Mouse (Mus musculus): ENCODE measurements around the gene Piga. TPM values are rescaled to one million over a fixed set of nuclear protein-coding genes. Genes with fewer than 3 reads are reported as not detected.

Piga gene
- total RNA-seq (2021) = 1 to 10 TPM; 4.8 to 5.1 TPM

GRCm38 (mm10) chrX:164419471-164419939 is at the start of gene Piga:
Gene Piga (plus strand): TSS chrX:164419787.
- peak; percentile 90 for DNase-seq

- no peak for DNase-seq
Observed at GRCm38 (mm10) chrX:164370576-164370975, 49.0 kb upstream of the Piga start.

- DNase-seq = peak; percentile 54
Observed at GRCm38 (mm10) chrX:164373081-164373480, 46.5 kb upstream of the Piga start, which contains the start of gene Vegfd. Gene Vegfd (plus strand): TSS chrX:164373378.

- DNase-seq = no peak
Observed at GRCm38 (mm10) chrX:164374586-164374985, 45.0 kb upstream of the Piga start.

GRCm38 (mm10) chrX:164379721-164380120 is 39.9 kb upstream of the Piga start:
- no peak for DNase-seq

GRCm38 (mm10) chrX:164381618-164382408 is 37.8 kb upstream of the Piga start:
- peak; percentile 82 for DNase-seq

GRCm38 (mm10) chrX:164394091-164394490 is 25.5 kb upstream of the Piga start:
- no peak for DNase-seq

- DNase-seq = no peak
Observed at GRCm38 (mm10) chrX:164398456-164398855, 21.1 kb upstream of the Piga start.

- no peak for DNase-seq
Observed at GRCm38 (mm10) chrX:164405080-164405649, 14.4 kb upstream of the Piga start.

- DNase-seq = no peak
Observed at GRCm38 (mm10) chrX:164406133-164407022, 13.2 kb upstream of the Piga start.

GRCm38 (mm10) chrX:164408301-164408927 is 11.2 kb upstream of the Piga start:
- no peak for DNase-seq

- no peak for DNase-seq
Observed at GRCm38 (mm10) chrX:164410562-164410961, 9.0 kb upstream of the Piga start.

- DNase-seq = no peak
Observed at GRCm38 (mm10) chrX:164416803-164417202, 2.8 kb upstream of the Piga start.

- no peak for DNase-seq
Observed at GRCm38 (mm10) chrX:164418008-164418407, 1.6 kb upstream of the Piga start.

- no peak for DNase-seq
Observed at GRCm38 (mm10) chrX:164419955-164420354, 368 bp downstream of the Piga start.

GRCm38 (mm10) chrX:164420518-164420917 is 931 bp downstream of the Piga start:
- no peak for DNase-seq

GRCm38 (mm10) chrX:164424821-164425220 is 5.2 kb downstream of the Piga start:
- no peak for DNase-seq

GRCm38 (mm10) chrX:164427295-164427694 is 7.7 kb downstream of the Piga start:
- no peak for DNase-seq

- DNase-seq = no peak
Observed at GRCm38 (mm10) chrX:164428224-164428623, 8.6 kb downstream of the Piga start.

GRCm38 (mm10) chrX:164430621-164431020 is 11.0 kb downstream of the Piga start:
- DNase-seq = no peak

- no peak for DNase-seq
Observed at GRCm38 (mm10) chrX:164431133-164431532, 11.5 kb downstream of the Piga start.

GRCm38 (mm10) chrX:164431541-164431940 is 12.0 kb downstream of the Piga start:
- no peak for DNase-seq

Data from heart, postnatal 4 days (tissue).